Mouse (Mus musculus): ENCODE measurements around the gene Prrx2. TPM values are rescaled to one million over a fixed set of nuclear protein-coding genes. Genes with fewer than 3 reads are reported as not detected.

The Prrx2 gene
- polyA plus RNA-seq, 1 experiment, result 10.8 TPM

- no peak for DNase-seq (ENCODE audit: low read depth)
Measured at GRCm38 (mm10) chr2:30823385-30824153, 11.2 kb upstream of the Prrx2 start.

DNA sequence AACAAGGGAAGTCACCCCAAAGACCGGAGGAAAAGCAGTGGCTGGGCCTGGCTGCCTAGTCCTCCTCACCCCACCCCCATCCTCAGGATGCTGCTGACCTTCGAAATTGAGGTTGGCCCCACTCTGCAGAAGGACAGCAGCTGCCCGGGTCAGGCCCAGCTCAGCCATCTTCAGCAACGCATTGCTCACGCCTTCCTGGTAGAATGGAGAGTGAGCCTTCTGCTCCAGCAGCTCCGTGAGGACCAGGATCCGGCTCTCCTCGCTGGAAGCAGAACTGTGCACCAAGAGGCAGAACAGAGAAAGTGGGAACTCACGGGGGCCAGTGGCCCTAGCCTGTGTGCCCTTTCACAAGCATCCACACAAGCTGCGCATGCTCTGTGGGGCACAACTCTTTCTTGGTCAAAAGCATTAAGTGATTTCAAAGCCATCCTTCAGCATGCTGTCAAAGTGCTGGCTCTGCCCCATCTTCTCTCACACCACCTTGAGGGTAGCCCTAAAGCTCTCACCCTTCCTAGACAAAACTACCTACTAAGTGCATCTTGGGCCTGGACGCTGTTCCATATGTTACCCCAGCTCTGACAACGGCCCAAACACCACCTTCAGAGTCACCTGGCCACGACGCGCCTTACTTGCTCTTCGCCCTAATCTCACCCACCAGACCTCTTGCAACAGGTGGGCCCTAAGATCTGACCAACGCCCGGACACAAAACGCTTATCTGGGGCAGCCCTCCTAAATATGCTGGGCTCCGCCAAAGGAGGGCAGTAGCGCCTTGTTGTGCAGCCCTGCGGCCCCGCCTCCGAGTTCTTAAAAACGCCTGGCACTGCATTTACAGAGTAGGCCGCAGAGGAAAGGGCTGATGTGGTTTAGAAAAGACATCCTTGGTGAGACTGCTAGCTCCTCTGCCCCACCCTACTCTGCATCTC, 7.7 kb upstream of the Prrx2 start:
- no peak for DNase-seq (ENCODE audit: low read depth)

- DNase-seq (ENCODE audit: low read depth), result no peak
Measured at GRCm38 (mm10) chr2:30827749-30828475, 6.9 kb upstream of the Prrx2 start.

GRCm38 (mm10) chr2:30829315-30829714, 5.5 kb upstream of the Prrx2 start:
- DNase-seq (ENCODE audit: low read depth), result no peak

DNA sequence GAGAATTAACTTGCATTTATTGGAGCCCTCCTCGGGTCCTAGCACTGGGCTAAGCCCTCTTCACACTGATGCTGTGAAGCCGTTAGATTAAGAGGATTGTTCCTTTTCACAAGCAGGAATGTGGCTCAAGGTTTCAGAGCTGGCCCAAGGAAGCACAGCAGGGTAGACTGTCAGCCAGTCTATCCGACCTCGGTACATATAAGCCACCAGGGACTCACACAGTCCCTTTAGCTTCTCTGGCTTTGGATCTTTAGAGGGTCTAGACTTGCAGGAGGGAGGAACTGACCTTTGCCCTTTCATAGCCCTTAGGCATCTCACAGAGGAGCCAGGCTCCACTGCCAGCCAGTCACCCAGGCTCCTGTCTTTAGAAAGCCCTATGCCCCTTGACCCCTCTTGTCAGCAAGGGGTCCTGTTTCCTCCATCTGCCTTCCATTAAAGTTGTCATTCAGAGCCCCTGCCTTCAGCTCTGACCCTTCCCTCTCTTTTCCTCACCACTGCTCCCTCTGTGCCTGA, 4.4 kb upstream of the Prrx2 start, which contains the start of gene Asb6:
Gene Asb6, minus strand, starts transcription at position 51 of the 513 bp plus-strand sequence.
- DNase-seq (ENCODE audit: low read depth), result no peak

DNA sequence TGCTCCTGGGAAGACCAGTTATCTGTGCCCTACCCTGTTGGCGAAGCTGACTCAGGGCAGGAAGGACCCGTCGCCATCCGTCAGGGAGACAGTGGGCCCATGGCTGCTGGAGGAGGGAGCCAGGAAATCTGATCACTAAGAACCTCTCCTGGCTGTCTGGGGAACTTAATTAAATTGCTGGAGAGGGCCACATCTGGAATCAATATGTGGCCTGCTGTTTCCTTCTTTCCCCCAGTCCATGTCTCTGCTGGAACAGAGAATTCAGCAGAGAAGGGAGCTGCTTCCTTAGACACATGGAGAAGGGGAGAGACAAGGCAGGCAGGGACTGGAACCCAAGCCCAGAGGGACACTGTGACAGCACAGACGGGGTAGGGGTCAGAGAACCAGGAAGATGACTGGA, 1.1 kb upstream of the Prrx2 start:
- no peak for DNase-seq (ENCODE audit: low read depth)

GRCm38 (mm10) chr2:30836238-30836990, 1.6 kb downstream of the Prrx2 start:
- no peak for DNase-seq (ENCODE audit: low read depth)

DNA sequence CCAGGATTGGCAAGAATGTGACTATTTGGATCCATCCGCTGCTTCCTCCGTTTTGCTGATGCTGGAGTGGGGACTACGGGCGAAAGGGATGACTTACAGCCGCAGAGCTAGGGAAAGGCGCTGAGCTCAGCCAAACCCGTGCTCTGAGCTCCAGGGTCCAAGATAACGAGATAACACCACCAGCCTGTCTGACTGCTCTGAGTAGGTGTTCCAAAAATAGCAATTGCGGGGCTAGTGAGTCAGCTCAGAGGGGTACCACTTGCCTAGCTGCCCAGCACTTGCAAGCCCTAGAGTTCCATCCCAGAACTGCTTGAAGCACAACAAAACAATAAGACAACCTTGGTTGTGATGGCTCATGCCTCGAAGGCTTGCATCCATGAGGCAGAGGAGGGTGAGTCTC, 7.8 kb downstream of the Prrx2 start:
- DNase-seq (ENCODE audit: low read depth), result no peak

GRCm38 (mm10) chr2:30845152-30846070, 10.6 kb downstream of the Prrx2 start:
- no peak for DNase-seq (ENCODE audit: low read depth)

GRCm38 (mm10) chr2:30846236-30846635, 11.5 kb downstream of the Prrx2 start:
- DNase-seq (ENCODE audit: low read depth), result no peak

- no peak for DNase-seq (ENCODE audit: low read depth)
Measured at GRCm38 (mm10) chr2:30846723-30847122, 12.0 kb downstream of the Prrx2 start.

GRCm38 (mm10) chr2:30848184-30848583, 13.4 kb downstream of the Prrx2 start:
- DNase-seq (ENCODE audit: low read depth), result no peak

- DNase-seq (ENCODE audit: low read depth), result no peak
Measured at GRCm38 (mm10) chr2:30850581-30850980, 15.8 kb downstream of the Prrx2 start.

- DNase-seq (ENCODE audit: low read depth), result no peak
Measured at GRCm38 (mm10) chr2:30852771-30853313, 18.1 kb downstream of the Prrx2 start.

- no peak for DNase-seq (ENCODE audit: low read depth)
Measured at GRCm38 (mm10) chr2:30857076-30857475, 22.3 kb downstream of the Prrx2 start.

DNA sequence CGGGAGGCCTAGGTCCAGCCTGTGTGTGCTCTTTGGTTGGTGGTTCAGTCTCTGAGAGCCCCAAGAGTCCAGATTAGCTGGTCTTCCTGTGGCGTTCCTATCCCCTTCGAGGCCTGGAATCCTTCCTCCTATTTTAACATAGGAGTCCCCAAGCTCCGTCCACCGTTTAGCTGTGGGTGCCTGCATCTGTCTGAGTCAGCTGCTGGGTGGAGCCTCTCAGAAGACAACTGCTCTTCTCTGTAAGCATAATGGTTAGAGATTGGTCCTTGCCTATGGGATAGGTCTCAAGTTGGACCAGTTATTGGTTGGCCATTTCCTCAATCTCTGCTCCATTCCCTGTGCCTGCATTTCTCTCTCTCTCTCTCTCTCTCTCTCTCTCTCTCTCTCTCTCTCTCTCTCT, 25.0 kb downstream of the Prrx2 start:
- DNase-seq (ENCODE audit: low read depth), result no peak

- no peak for DNase-seq (ENCODE audit: low read depth)
Measured at GRCm38 (mm10) chr2:30862081-30862480, 27.3 kb downstream of the Prrx2 start.

DNA sequence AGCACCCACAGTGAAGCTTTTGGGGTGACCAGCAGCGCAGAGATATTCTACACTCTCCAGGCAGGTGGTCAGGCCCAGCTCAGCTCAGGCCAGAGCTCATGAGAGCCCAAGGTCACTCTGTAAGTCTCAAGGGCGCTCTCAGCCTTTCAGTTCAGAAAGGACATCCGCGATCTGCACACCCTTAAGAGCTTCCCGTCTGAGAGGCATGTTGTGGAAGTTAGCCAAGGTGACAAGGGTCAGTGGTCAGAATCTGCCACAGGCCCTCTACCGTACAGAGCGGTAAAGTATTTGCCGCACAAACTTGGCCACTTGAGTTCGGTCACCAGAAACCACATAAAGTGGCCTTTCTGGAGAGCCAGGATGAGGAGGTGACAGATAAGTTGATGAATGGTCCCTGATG, 28.8 kb downstream of the Prrx2 start:
- no peak for DNase-seq (ENCODE audit: low read depth)

GRCm38 (mm10) chr2:30864968-30865381, 30.2 kb downstream of the Prrx2 start:
- no peak for DNase-seq (ENCODE audit: low read depth)

- DNase-seq (ENCODE audit: low read depth), result no peak
Measured at GRCm38 (mm10) chr2:30865426-30865825, 30.7 kb downstream of the Prrx2 start.

Measured in gonadal fat pad, adult 2 months (tissue).